Mouse (Mus musculus) bone marrow macrophage, adult 2 months (primary cell): ENCODE results near the gene Cdyl.

Experiments
- CTCF ChIP-seq: IDR thresholded peaks from 2 replicates; pipeline ENCODE4 v1.5.1; 2012; ENCODE audit warnings: low read depth, mild to moderate bottlenecking, low read length, moderate library complexity
- POLR2A ChIP-seq: IDR thresholded peaks from 2 replicates; pipeline ENCODE4 v1.6.1; 2012; ENCODE audit warnings: mild to moderate bottlenecking, low read depth, low read length, borderline replicate concordance

- TF ChIP-seq CTCF (no peak), POLR2A (no peak)
These were observed 63.4 kb downstream of the Cdyl start for GRCm38 (mm10) chr13:35723073-35723472.
